Mouse (Mus musculus): ENCODE results near the gene Cd244a.

GRCm38 (mm10) chr1:171619645-171620044 is 60.7 kb downstream of the Cd244a start:
- TF ChIP-seq TAL1 (IDR thresholded peaks at IDR 0.05; ENCODE audit: low read length) (no peak), ZNF384 (IDR thresholded peaks at IDR 0.05; ENCODE audit: low read depth, low read length) (no peak), RCOR1 (IDR thresholded peaks at IDR 0.05; ENCODE audit: low read depth, low read length) (no peak), CTCF (IDR thresholded peaks at IDR 0.05 in 2 of 3, conservative IDR thresholded peaks at IDR 0.05 in 1 of 3; ENCODE audit: control insufficient read depth in 1 of 3, insufficient read depth in 1 of 3, low read depth in 2 of 3, low read length in 3 of 3, poor library complexity in 1 of 3, severe bottlenecking in 1 of 3) (no peak), POLR2A (IDR thresholded peaks at IDR 0.05; ENCODE audit: control insufficient read depth in 1 of 2, insufficient read depth in 1 of 2, low read depth in 1 of 2, low read length in 2 of 2, poor library complexity in 1 of 2) (no peak), EP300 (IDR thresholded peaks at IDR 0.05; ENCODE audit: low read depth in 1 of 2, low read length in 2 of 2) (no peak), JUND (IDR thresholded peaks at IDR 0.05; ENCODE audit: low read depth, low read length) (no peak), GATA1 (IDR thresholded peaks at IDR 0.05; ENCODE audit: low read depth, low read length) (no peak), ELF1 (IDR thresholded peaks at IDR 0.05; ENCODE audit: low read depth, low read length) (no peak), TBP (IDR thresholded peaks at IDR 0.05; ENCODE audit: low read depth, low read length) (no peak), MEF2A (IDR thresholded peaks at IDR 0.05; ENCODE audit: extremely low read depth, insufficient replicate concordance, low read depth, low read length, poor library complexity, severe bottlenecking) (peak; percentile 83; the same call in 1 of the 2 replicates)
